Mouse (Mus musculus) forebrain, embryonic 15.5 days (tissue): ENCODE measurements at regions not wholly inside any gene's neighbourhood (a gene's known extent, or its start where the extent isn't known, plus 50 kb on each side); places are given as distances from the start of the nearest gene placed in this dataset.
"Not testable (repeated sequence)": the region's sequence is repeated elsewhere in the genome, so short reads cannot be mapped to it uniquely, and the experiment has no call there.

ENCODE experiments used
- ATAC-seq: fragments of 200-750 bp; cut with Nextera tagmentation; replicated peaks from 2 replicates; pipeline ENCODE4 v1.8.0; 2017; ENCODE audit warnings: mild to moderate bottlenecking, moderate TSS enrichment, moderate library complexity
- H3K27ac ChIP-seq: fragments of 300-500 bp; sonication (generic); replicated peaks from 2 replicates; pipeline ENCODE4 v1.5.1; 2015; ENCODE audit warnings: mild to moderate bottlenecking, inconsistent platforms
- H3K27me3 ChIP-seq: fragments of 300-500 bp; sonication (generic); 2 replicates; pipeline ENCODE4 v1.6.1; 2015; ENCODE audit warnings: inconsistent platforms
- H3K36me3 ChIP-seq: fragments of 300-500 bp; sonication (generic); 2 replicates; pipeline ENCODE4 v1.6.1; 2015; ENCODE audit warnings: mild to moderate bottlenecking, inconsistent platforms
- H3K4me1 ChIP-seq: fragments of 300-500 bp; sonication (generic); 2 replicates; pipeline ENCODE4 v1.6.1; 2015; ENCODE audit warnings: inconsistent platforms
- H3K4me2 ChIP-seq: fragments of 300-500 bp; sonication (generic); replicated peaks from 2 replicates; pipeline ENCODE4 v1.6.1; 2015; ENCODE audit warnings: mild to moderate bottlenecking, inconsistent platforms
- H3K4me3 ChIP-seq: fragments of 300-500 bp; sonication (generic); 2 replicates; pipeline ENCODE4 v1.5.1; 2015; ENCODE audit warnings: mild to moderate bottlenecking, inconsistent platforms
- H3K9ac ChIP-seq: fragments of 300-500 bp; sonication (generic); replicated peaks from 2 replicates; pipeline ENCODE4 v1.6.1; 2015; ENCODE audit warnings: mild to moderate bottlenecking, inconsistent platforms
- H3K9me3 ChIP-seq: fragments of 300-500 bp; sonication (generic); 2 replicates; pipeline ENCODE4 v1.6.1; 2016; ENCODE audit warnings: inconsistent platforms
- WGBS: fragments of 180-500 bp; shearing (Covaris S2); methylation state at CpG from one replicate; pipeline ENCODE4 v1.1.7; 2015; ENCODE audit warnings: mixed read lengths; 5-methylcytosine and 5-hydroxymethylcytosine counted together

DNA sequence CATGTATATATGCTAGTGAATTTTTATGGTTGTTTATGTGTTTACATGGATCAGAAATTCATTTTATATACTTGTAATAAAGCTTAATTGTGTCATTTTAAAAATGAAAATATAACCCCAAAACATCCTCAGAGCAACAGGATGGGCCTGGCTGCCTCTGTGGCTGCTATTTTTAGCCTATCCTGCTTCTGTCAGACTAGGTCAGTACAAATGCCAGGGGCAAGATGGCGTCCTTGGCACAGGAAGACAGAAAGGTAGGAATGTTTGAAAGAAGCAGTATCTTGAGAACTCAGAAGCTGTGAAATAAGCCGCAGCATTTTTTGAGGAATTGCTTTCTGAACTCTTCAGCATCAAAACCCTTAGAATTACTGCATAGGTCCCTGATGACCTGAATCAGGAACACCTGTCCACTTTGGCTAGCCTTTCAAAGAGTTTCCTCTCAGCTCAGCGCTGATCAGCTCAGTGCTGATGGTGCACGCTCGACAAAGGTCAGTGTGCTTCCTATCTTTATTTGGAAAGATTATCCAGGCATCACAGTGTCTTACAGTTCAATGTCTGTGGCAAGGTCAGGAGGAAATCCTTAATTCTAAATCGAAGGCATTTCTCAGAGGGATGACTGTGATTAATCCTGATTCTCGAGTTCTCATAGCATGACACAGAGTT lies 154.9 kb downstream of the Car2 start:
- H3K27me3 ChIP-seq = no peaks in the 10 kb centered on the region
- H3K9me3 ChIP-seq = no peaks in the 10 kb centered on the region
- 84% methylated on average over 7 of the region's 7 CpGs for WGBS
- no peak overlapping the region for H3K27ac ChIP-seq
- no peak overlapping the region for H3K9ac ChIP-seq
- no peak overlapping the region for H3K4me2 ChIP-seq
- H3K4me3 ChIP-seq = no peak overlapping the region
- H3K36me3 ChIP-seq = no peaks in the 10 kb centered on the region
- ATAC-seq = no peak
- no peaks in the 10 kb centered on the region for H3K4me1 ChIP-seq

GRCm38 (mm10) chr3:15053968-15054367 lies 167.9 kb downstream of the Car2 start:
- Histone ChIP-seq H3K27ac (no peak overlapping the region), H3K9ac (no peak overlapping the region), H3K9me3 (0 out of 2 replicates have a peak, but pooled peaks cover 2% of the 10 kb centered on the region), H3K36me3 (no peaks in the 10 kb centered on the region), H3K4me2 (no peak overlapping the region), H3K4me1 (no peaks in the 10 kb centered on the region), H3K27me3 (no peaks in the 10 kb centered on the region), H3K4me3 (no peak overlapping the region)
- ATAC-seq = no peak
- WGBS = 78% methylated on average over 3 of the region's 3 CpGs

DNA sequence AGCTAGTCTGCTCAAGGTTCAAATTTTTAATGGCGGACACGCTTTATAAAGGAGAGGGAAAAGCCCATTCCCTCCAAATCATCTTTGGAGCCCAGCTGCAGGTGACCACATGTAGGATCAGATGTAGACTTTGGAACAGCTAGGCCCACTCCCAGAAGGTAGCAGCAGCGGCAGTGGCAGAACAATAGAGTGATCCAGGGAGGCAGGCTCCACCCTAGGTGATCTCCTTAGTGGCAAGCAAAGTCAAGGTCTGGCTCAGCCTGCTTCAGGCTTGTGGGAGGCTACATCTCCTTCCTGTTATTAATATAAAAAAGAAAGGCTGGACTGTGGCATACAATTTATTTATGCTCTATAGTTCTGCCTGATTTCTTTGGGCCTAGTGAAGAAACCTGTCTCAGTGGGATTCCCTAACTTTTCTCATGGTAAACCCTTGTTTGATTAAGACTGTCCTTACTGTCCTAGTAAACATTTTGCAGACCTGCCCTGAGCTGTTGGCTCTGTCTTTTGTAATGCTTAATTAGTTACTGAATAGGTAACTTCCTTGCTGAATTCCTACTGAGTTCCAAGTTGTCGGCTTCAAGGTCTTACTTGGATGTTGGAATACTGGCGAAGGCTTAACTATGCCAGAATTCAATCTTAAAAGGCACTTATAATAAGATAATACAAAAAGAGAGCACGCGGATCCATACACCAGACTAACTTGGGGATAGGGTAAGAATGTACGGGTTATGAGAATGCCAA lies 169.6 kb downstream of the Car2 start:
- WGBS = 91% methylated on average over 8 of the region's 8 CpGs
- H3K36me3 ChIP-seq, H3K4me2 ChIP-seq, H3K27ac ChIP-seq, H3K9ac ChIP-seq, ATAC-seq, H3K9me3 ChIP-seq, H3K27me3 ChIP-seq, H3K4me1 ChIP-seq, H3K4me3 ChIP-seq: not testable (repeated sequence)

GRCm38 (mm10) chr3:15056788-15057585 lies 170.9 kb downstream of the Car2 start:
- not testable (repeated sequence) for ATAC-seq, H3K4me1 ChIP-seq, H3K36me3 ChIP-seq, H3K9ac ChIP-seq, H3K4me2 ChIP-seq, H3K9me3 ChIP-seq, H3K27me3 ChIP-seq, H3K4me3 ChIP-seq, H3K27ac ChIP-seq
- WGBS = 73% methylated on average over 5 of the region's 5 CpGs

GRCm38 (mm10) chr3:15065681-15066080 lies 179.6 kb downstream of the Car2 start:
- Histone ChIP-seq H3K9me3 (no peaks in the 10 kb centered on the region), H3K4me1 (no peaks in the 10 kb centered on the region), H3K36me3 (no peaks in the 10 kb centered on the region), H3K27ac (no peak overlapping the region), H3K4me2 (no peak overlapping the region), H3K27me3 (no peaks in the 10 kb centered on the region), H3K9ac (no peak overlapping the region), H3K4me3 (no peak overlapping the region)
- WGBS = 82% methylated on average over 3 of the region's 3 CpGs
- ATAC-seq = no peak

DNA sequence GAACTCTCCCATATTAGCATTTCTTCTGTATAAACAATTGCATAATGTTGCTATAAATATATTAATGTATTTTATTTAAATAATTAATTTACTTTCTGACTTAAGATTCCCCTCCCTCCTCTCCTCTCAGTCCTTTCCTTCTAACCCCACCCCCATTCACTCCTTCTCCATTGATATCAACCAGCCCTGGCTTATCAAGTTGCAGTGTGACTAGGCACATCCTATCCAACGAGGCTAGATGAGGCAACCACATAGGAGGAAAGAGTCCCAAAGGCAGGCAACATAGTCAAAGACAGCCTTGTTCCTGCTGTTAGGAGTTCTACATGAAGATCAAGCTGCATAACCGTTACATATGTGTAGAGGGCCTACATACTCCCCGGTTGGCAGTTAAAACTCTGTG lies 182.2 kb downstream of the Car2 start:
- Histone ChIP-seq H3K4me2 (no peak overlapping the region), H3K4me3 (no peak overlapping the region), H3K27ac (no peak overlapping the region), H3K9ac (no peak overlapping the region), H3K36me3 (no peaks in the 10 kb centered on the region), H3K27me3 (no peaks in the 10 kb centered on the region), H3K9me3 (no peaks in the 10 kb centered on the region), H3K4me1 (no peaks in the 10 kb centered on the region)
- no peak for ATAC-seq
- WGBS = 88% methylated on average over 3 of the region's 3 CpGs

DNA sequence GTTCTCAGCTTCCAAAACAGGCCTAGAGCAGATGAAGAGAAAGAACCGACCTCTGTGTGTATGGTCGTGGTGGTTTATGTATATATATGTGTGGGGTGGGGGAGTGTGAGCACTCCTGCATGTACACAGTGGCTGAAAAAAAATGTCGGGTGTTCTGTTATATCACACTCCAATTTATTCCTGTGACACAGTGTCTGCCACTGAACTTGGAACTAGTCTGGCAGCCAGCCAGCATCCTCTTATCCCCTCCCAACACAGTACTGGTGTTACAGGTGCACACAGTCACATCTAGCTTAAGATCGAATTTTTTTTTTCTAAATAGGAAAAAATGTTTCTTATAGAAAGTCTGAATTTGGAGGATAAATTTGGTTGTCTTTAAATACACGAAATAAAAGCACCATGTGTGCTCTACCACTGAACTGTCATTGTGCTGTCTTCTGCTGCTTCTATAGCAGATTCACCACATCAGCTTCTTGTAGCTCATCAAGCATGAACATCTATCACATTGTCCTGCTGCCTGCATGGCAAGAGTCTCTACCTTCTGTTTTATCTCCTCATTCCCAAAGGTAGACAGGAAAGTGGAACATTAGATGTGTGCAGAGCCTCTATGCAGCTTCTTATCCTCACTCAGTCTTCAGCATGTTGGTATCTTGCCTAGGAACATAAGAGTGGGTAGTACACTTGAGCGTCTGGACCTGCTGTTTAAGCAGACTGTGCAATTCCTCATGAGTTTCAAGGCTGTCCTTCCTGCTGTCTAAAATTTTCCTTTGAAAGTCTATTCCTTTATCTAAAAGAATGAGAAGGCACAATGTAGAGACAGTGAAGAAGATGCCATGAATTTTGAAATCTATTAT lies 185.2 kb downstream of the Car2 start:
- no peak overlapping the region for H3K4me3 ChIP-seq
- 81% methylated on average over 6 of the region's 6 CpGs for WGBS
- no peak overlapping the region for H3K4me2 ChIP-seq
- no peak overlapping the region for H3K9ac ChIP-seq
- no peaks in the 10 kb centered on the region for H3K36me3 ChIP-seq
- H3K27ac ChIP-seq = no peak overlapping the region
- no peaks in the 10 kb centered on the region for H3K4me1 ChIP-seq
- H3K27me3 ChIP-seq = no peaks in the 10 kb centered on the region
- no peaks in the 10 kb centered on the region for H3K9me3 ChIP-seq
- ATAC-seq = no peak

DNA sequence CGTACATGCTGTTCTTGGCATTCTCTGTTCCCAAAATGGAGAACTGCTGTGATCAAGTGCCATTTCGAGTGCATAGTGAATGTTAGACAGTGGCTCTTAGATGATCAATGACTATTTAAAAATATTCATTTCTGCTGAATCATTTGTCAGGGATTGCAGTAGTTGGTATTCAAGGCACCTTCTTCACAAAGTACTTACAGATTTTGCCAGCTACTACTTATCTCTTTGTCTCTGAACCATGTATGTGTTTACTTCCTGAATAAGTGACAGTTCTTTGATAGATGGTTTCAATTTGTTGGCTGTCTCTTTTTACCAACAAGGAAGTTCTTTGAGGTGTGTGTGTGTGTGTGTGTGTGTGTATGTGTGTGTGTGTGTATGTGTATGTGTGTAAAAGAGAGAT lies 187.3 kb downstream of the Car2 start:
- Histone ChIP-seq H3K27me3 (no peaks in the 10 kb centered on the region), H3K4me3 (no peak overlapping the region), H3K9me3 (no peaks in the 10 kb centered on the region), H3K9ac (no peak overlapping the region), H3K4me2 (no peak overlapping the region), H3K36me3 (no peaks in the 10 kb centered on the region), H3K27ac (no peak overlapping the region), H3K4me1 (no peaks in the 10 kb centered on the region)
- 71% methylated on average over 2 of the region's 2 CpGs for WGBS
- ATAC-seq = no peak

GRCm38 (mm10) chr3:15073847-15074246 lies 187.8 kb downstream of the Car2 start:
- no peaks in the 10 kb centered on the region for H3K4me1 ChIP-seq
- no peak overlapping the region for H3K27ac ChIP-seq
- H3K9me3 ChIP-seq = no peaks in the 10 kb centered on the region
- ATAC-seq = no peak
- H3K27me3 ChIP-seq = no peaks in the 10 kb centered on the region
- H3K9ac ChIP-seq = no peak overlapping the region
- WGBS = 66% methylated on average over 1 of the region's 1 CpGs
- no peaks in the 10 kb centered on the region for H3K36me3 ChIP-seq
- no peak overlapping the region for H3K4me2 ChIP-seq
- H3K4me3 ChIP-seq = no peak overlapping the region

- no peak overlapping the region for H3K27ac ChIP-seq
- H3K4me3 ChIP-seq = no peak overlapping the region
- no peak for ATAC-seq
- H3K4me1 ChIP-seq = no peaks in the 10 kb centered on the region
- no peaks in the 10 kb centered on the region for H3K27me3 ChIP-seq
- H3K9me3 ChIP-seq = no peaks in the 10 kb centered on the region
- H3K4me2 ChIP-seq = no peak overlapping the region
- H3K9ac ChIP-seq = no peak overlapping the region
- H3K36me3 ChIP-seq = no peaks in the 10 kb centered on the region
Observed at GRCm38 (mm10) chr3:15074949-15075348, 188.9 kb downstream of the Car2 start.

DNA sequence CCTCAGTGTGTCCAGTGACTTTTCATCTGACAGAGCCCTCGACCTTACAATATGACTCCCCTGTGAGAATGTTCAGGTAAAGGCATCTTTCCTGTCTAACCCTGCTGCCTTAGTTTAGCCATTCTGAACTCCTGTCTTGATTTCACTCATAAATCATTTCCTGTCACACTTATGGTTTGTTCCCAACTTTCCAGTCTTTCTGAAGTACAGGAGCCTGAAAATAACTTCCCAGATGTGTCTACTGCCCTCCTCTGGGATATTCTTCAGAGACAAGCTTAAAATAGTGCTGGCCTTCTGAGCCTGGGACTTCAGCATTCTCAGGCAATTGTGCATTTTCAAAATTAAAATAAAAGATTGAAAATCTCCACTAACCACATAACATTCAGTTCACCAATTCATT lies 204.1 kb downstream of the Car2 start:
- no peaks in the 10 kb centered on the region for H3K27me3 ChIP-seq
- no peaks in the 10 kb centered on the region for H3K36me3 ChIP-seq
- H3K9me3 ChIP-seq = no peaks in the 10 kb centered on the region
- WGBS = 84% methylated on average over 1 of the region's 1 CpGs
- no peaks in the 10 kb centered on the region for H3K4me1 ChIP-seq
- no peak overlapping the region for H3K4me2 ChIP-seq
- ATAC-seq = no peak
- H3K4me3 ChIP-seq = no peak overlapping the region
- no peak overlapping the region for H3K9ac ChIP-seq
- H3K27ac ChIP-seq = no peak overlapping the region
